Mouse (Mus musculus): ENCODE measurements around the gene Drc7. TPM values are rescaled to one million over a fixed set of nuclear protein-coding genes. Genes with fewer than 3 reads are reported as not detected.

Drc7 gene
- polyA plus RNA-seq, 1 experiment, result 4.2 TPM

GRCm38 (mm10) chr8:95037106-95037925 is 17.6 kb upstream of the Drc7 start:
- TF ChIP-seq CTCF (IDR thresholded peaks at IDR 0.05; ENCODE audit: borderline replicate concordance, extremely low read depth, insufficient read depth, insufficient read length) (no peak), POLR2A (IDR thresholded peaks at IDR 0.05; ENCODE audit: borderline replicate concordance, extremely low read depth, insufficient read depth, insufficient read length, poor library complexity, severe bottlenecking) (no peak)
- DNase-seq (ENCODE audit: low read depth), result peak; percentile 67

- TF ChIP-seq CTCF (IDR thresholded peaks at IDR 0.05; ENCODE audit: borderline replicate concordance, extremely low read depth, insufficient read depth, insufficient read length) (no peak), POLR2A (IDR thresholded peaks at IDR 0.05; ENCODE audit: borderline replicate concordance, extremely low read depth, insufficient read depth, insufficient read length, poor library complexity, severe bottlenecking) (no peak)
- no peak for DNase-seq (ENCODE audit: low read depth)
Observed at GRCm38 (mm10) chr8:95041883-95042784, 12.8 kb upstream of the Drc7 start.

- peak; percentile 30 for DNase-seq (ENCODE audit: low read depth)
- TF ChIP-seq CTCF (IDR thresholded peaks at IDR 0.05; ENCODE audit: borderline replicate concordance, extremely low read depth, insufficient read depth, insufficient read length), result no peak
- no peak for TF ChIP-seq POLR2A (IDR thresholded peaks at IDR 0.05; ENCODE audit: borderline replicate concordance, extremely low read depth, insufficient read depth, insufficient read length, poor library complexity, severe bottlenecking)
Observed at GRCm38 (mm10) chr8:95044811-95045210, 10.1 kb upstream of the Drc7 start.

GRCm38 (mm10) chr8:95046982-95047381 is 7.9 kb upstream of the Drc7 start:
- TF ChIP-seq CTCF (IDR thresholded peaks at IDR 0.05; ENCODE audit: borderline replicate concordance, extremely low read depth, insufficient read depth, insufficient read length), result no peak
- no peak for TF ChIP-seq POLR2A (IDR thresholded peaks at IDR 0.05; ENCODE audit: borderline replicate concordance, extremely low read depth, insufficient read depth, insufficient read length, poor library complexity, severe bottlenecking)
- no peak for DNase-seq (ENCODE audit: low read depth)

- DNase-seq (ENCODE audit: low read depth), result peak; percentile 23
- TF ChIP-seq POLR2A (IDR thresholded peaks at IDR 0.05; ENCODE audit: borderline replicate concordance, extremely low read depth, insufficient read depth, insufficient read length, poor library complexity, severe bottlenecking), result no peak
- no peak for TF ChIP-seq CTCF (IDR thresholded peaks at IDR 0.05; ENCODE audit: borderline replicate concordance, extremely low read depth, insufficient read depth, insufficient read length)
Observed at GRCm38 (mm10) chr8:95047884-95048680, 6.8 kb upstream of the Drc7 start.

GRCm38 (mm10) chr8:95049636-95050035 is 5.3 kb upstream of the Drc7 start:
- no peak for DNase-seq (ENCODE audit: low read depth)
- TF ChIP-seq CTCF (IDR thresholded peaks at IDR 0.05; ENCODE audit: borderline replicate concordance, extremely low read depth, insufficient read depth, insufficient read length), result no peak
- TF ChIP-seq POLR2A (IDR thresholded peaks at IDR 0.05; ENCODE audit: borderline replicate concordance, extremely low read depth, insufficient read depth, insufficient read length, poor library complexity, severe bottlenecking), result no peak

- no peak for TF ChIP-seq CTCF (IDR thresholded peaks at IDR 0.05; ENCODE audit: borderline replicate concordance, extremely low read depth, insufficient read depth, insufficient read length)
- TF ChIP-seq POLR2A (IDR thresholded peaks at IDR 0.05; ENCODE audit: borderline replicate concordance, extremely low read depth, insufficient read depth, insufficient read length, poor library complexity, severe bottlenecking), result no peak
- no peak for DNase-seq (ENCODE audit: low read depth)
Observed at GRCm38 (mm10) chr8:95054438-95054837, 465 bp upstream of the Drc7 start.

- no peak for DNase-seq (ENCODE audit: low read depth)
- TF ChIP-seq CTCF (IDR thresholded peaks at IDR 0.05; ENCODE audit: borderline replicate concordance, extremely low read depth, insufficient read depth, insufficient read length), result no peak
- TF ChIP-seq POLR2A (IDR thresholded peaks at IDR 0.05; ENCODE audit: borderline replicate concordance, extremely low read depth, insufficient read depth, insufficient read length, poor library complexity, severe bottlenecking), result no peak
Observed at GRCm38 (mm10) chr8:95056414-95056813, 1.5 kb downstream of the Drc7 start.

- no peak for DNase-seq (ENCODE audit: low read depth)
Observed at GRCm38 (mm10) chr8:95058661-95059060, 3.8 kb downstream of the Drc7 start.

GRCm38 (mm10) chr8:95059812-95060533 is 5.1 kb downstream of the Drc7 start:
- TF ChIP-seq CTCF (IDR thresholded peaks at IDR 0.05; ENCODE audit: borderline replicate concordance, extremely low read depth, insufficient read depth, insufficient read length), result no peak
- TF ChIP-seq POLR2A (IDR thresholded peaks at IDR 0.05; ENCODE audit: borderline replicate concordance, extremely low read depth, insufficient read depth, insufficient read length, poor library complexity, severe bottlenecking), result no peak
- DNase-seq (ENCODE audit: low read depth), result no peak

More at GRCm38 (mm10) chr8:95058661-95059060, 3.8 kb downstream of the Drc7 start:
- TF ChIP-seq CTCF (IDR thresholded peaks at IDR 0.05; ENCODE audit: borderline replicate concordance, extremely low read depth, insufficient read depth, insufficient read length), result no peak
- TF ChIP-seq POLR2A (IDR thresholded peaks at IDR 0.05; ENCODE audit: borderline replicate concordance, extremely low read depth, insufficient read depth, insufficient read length, poor library complexity, severe bottlenecking), result no peak
